Mouse (Mus musculus): ENCODE measurements at regions not wholly inside any gene's neighbourhood (a gene's known extent, or its start where the extent isn't known, plus 50 kb on each side); places are given as distances from the start of the nearest gene placed in this dataset.

GRCm38 (mm10) chr3:143662041-143662685, 542.9 kb downstream of the Lmo4 start:
- DNase-seq (ENCODE audit: low spot score) = no peak
- no peak overlapping the region for H3K27ac ChIP-seq
- 85% methylated on average over 5 of the region's 5 CpGs for WGBS
- H3K9me3 ChIP-seq (replicated peaks) = no peaks in the 10 kb centered on the region
- H3K4me3 ChIP-seq = no peak overlapping the region
- no peaks in the 10 kb centered on the region for H3K4me1 ChIP-seq
- H3K27me3 ChIP-seq (ENCODE audit: low read depth, poor library complexity, severe bottlenecking) = no peaks in the 10 kb centered on the region
- no peaks in the 10 kb centered on the region for H3K36me3 ChIP-seq

DNA sequence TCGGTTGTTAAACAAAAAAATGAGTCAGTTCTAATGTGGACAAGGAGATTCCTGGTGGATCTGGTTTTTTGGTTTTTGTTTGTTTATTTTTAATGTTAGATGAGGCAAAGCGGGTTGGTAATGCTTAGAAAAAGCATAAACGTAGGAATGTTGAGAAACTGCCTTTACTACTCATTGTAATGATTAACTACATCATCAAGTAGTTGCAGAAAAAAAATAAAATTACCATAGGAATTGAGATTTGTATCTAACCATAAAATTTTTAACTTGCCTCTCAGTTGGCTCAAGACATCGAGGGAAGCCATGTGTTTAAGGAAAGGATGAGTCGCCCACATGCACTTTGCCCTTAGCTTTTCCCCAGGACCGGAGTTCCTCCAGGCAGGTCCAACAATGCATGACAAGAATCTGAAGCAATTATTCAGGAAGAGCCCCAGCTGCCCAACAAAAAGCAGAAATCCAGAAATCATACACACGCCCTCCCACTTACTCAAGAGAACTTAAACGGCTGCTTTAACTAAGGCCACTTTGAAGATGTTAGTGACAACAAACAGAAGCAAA, 545.5 kb downstream of the Lmo4 start:
- no peaks in the 10 kb centered on the region for H3K9me3 ChIP-seq (replicated peaks)
- no peak overlapping the region for H3K4me3 ChIP-seq
- H3K27me3 ChIP-seq (ENCODE audit: low read depth, poor library complexity, severe bottlenecking) = no peaks in the 10 kb centered on the region
- no peaks in the 10 kb centered on the region for H3K4me1 ChIP-seq
- H3K36me3 ChIP-seq = no peaks in the 10 kb centered on the region
- 83% methylated on average over 8 of the region's 8 CpGs for WGBS
- H3K27ac ChIP-seq = no peak overlapping the region
- DNase-seq (ENCODE audit: low spot score) = no peak

DNA sequence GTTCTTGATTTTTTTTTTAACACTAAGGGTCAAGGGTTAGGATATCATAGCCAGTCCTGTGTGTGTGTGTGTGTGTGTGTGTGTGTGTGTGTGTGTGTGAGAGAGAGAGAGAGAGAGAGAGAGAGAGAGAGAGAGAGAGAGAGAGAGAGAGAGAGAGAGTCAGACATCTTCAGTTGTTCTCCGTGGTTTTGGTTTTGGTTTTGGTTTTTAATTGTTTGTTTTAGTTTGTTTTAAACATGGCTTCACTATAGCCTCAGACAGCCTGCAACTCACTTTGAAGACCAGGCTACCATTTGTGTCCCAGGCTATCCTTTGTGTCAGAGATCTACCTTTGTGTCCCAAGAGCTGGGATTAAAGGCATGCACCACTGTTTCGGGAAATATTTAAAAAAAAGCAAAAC, 557.8 kb downstream of the Lmo4 start:
- DNase-seq (ENCODE audit: low spot score) = no peak
- H3K27ac ChIP-seq = no peak overlapping the region
- no peaks in the 10 kb centered on the region for H3K27me3 ChIP-seq (ENCODE audit: low read depth, poor library complexity, severe bottlenecking)
- H3K36me3 ChIP-seq = no peaks in the 10 kb centered on the region
- WGBS = 90% methylated on average over 2 of the region's 2 CpGs
- no peak overlapping the region for H3K4me3 ChIP-seq
- no peaks in the 10 kb centered on the region for H3K4me1 ChIP-seq
- no peaks in the 10 kb centered on the region for H3K9me3 ChIP-seq (replicated peaks)

DNA sequence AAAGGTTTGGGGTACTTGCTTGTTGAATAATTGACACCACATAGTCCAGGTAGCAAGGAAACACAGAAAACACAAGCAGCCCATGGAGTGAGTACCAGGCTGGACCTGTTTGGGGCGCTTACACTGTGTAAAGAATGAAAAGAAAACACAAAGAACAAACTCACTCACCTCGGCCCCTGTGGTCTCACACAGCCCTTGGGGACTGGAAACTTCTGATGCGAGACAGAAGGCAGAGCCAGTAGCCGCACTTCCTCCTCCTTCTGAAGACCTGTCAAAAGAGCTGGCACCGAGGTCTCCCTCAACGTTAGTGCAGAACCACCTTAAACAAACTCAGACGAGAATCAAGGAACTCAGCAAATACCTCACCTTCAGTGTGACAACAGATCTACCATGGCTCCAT, 558.2 kb downstream of the Lmo4 start:
- no peaks in the 10 kb centered on the region for H3K27me3 ChIP-seq (ENCODE audit: low read depth, poor library complexity, severe bottlenecking)
- no peaks in the 10 kb centered on the region for H3K9me3 ChIP-seq (replicated peaks)
- no peaks in the 10 kb centered on the region for H3K36me3 ChIP-seq
- H3K4me1 ChIP-seq = no peaks in the 10 kb centered on the region
- H3K27ac ChIP-seq = no peak overlapping the region
- no peak overlapping the region for H3K4me3 ChIP-seq
- DNase-seq (ENCODE audit: low spot score) = no peak
- 72% methylated on average over 7 of the region's 7 CpGs for whole genome bisulfite sequencing

GRCm38 (mm10) chr3:143633036-143633435, 572.0 kb downstream of the Lmo4 start:
- Histone ChIP-seq H3K36me3 (no peaks in the 10 kb centered on the region), H3K4me3 (no peak overlapping the region), H3K4me1 (peaks cover 22% of the 10 kb centered on the region; the same call in 1 of the 2 replicates), H3K9me3 (replicated peaks) (no peaks in the 10 kb centered on the region), H3K27me3 (ENCODE audit: low read depth, poor library complexity, severe bottlenecking) (no peaks in the 10 kb centered on the region), H3K27ac (no peak overlapping the region)
- 91% methylated on average over 2 of the region's 2 CpGs for WGBS
- DNase-seq (ENCODE audit: low spot score) = no peak

- peaks cover 22% of the 10 kb centered on the region; the same call in 1 of the 2 replicates for H3K4me1 ChIP-seq
- peak overlapping the region; percentile 12; the same call in 1 of the 2 replicates for H3K27ac ChIP-seq
- no peak for DNase-seq (ENCODE audit: low spot score)
- no peaks in the 10 kb centered on the region for H3K27me3 ChIP-seq (ENCODE audit: low read depth, poor library complexity, severe bottlenecking)
- no peak overlapping the region for H3K4me3 ChIP-seq
- 64% methylated on average over 10 of the region's 10 CpGs for WGBS
- no peaks in the 10 kb centered on the region for H3K9me3 ChIP-seq (replicated peaks)
- no peaks in the 10 kb centered on the region for H3K36me3 ChIP-seq
Observed at GRCm38 (mm10) chr3:143631183-143631582, 573.8 kb downstream of the Lmo4 start.

- H3K36me3 ChIP-seq = no peaks in the 10 kb centered on the region
- no peaks in the 10 kb centered on the region for H3K9me3 ChIP-seq (replicated peaks)
- peaks cover 10% of the 10 kb centered on the region for H3K4me1 ChIP-seq
- no peak overlapping the region for H3K4me3 ChIP-seq
- 76% methylated on average over 3 of the region's 3 CpGs for WGBS
- no peak overlapping the region for H3K27ac ChIP-seq
- no peaks in the 10 kb centered on the region for H3K27me3 ChIP-seq (ENCODE audit: low read depth, poor library complexity, severe bottlenecking)
- no peak for DNase-seq (ENCODE audit: low spot score)
Observed at GRCm38 (mm10) chr3:143624906-143625305, 580.1 kb downstream of the Lmo4 start.

- Histone ChIP-seq H3K4me3 (no peak overlapping the region), H3K36me3 (no peaks in the 10 kb centered on the region), H3K9me3 (replicated peaks) (no peaks in the 10 kb centered on the region), H3K4me1 (peaks cover 8% of the 10 kb centered on the region), H3K27me3 (ENCODE audit: low read depth, poor library complexity, severe bottlenecking) (no peaks in the 10 kb centered on the region), H3K27ac (no peak overlapping the region)
- DNase-seq (ENCODE audit: low spot score) = no peak
- WGBS = 84% methylated on average over 3 of the region's 3 CpGs
Observed at GRCm38 (mm10) chr3:143622275-143622674, 582.7 kb downstream of the Lmo4 start.

DNA sequence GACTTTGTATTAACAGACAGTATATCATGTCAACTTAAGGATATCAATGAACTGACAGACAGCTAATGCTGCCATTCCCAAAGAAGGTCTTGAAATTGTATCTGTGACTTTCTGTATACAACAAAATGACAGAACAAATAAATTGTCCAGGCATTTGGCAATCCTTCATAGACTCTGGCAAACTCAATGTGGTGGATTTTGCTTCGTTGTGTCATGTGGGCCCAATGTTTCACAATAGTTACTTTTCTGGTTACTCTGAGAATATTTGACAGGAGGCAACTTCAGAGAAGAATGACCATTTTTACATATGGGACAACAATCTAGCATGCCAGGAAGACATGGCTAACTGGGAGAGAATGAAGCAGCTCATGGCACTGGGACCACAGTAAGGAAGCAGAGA, 585.9 kb downstream of the Lmo4 start:
- Histone ChIP-seq H3K27ac (no peak overlapping the region), H3K27me3 (ENCODE audit: low read depth, poor library complexity, severe bottlenecking) (no peaks in the 10 kb centered on the region), H3K9me3 (replicated peaks) (no peaks in the 10 kb centered on the region), H3K4me1 (peaks cover 8% of the 10 kb centered on the region), H3K4me3 (no peak overlapping the region), H3K36me3 (no peaks in the 10 kb centered on the region)
- DNase-seq (ENCODE audit: low spot score) = no peak
- WGBS = 96% methylated on average over 1 of the region's 1 CpGs

DNA sequence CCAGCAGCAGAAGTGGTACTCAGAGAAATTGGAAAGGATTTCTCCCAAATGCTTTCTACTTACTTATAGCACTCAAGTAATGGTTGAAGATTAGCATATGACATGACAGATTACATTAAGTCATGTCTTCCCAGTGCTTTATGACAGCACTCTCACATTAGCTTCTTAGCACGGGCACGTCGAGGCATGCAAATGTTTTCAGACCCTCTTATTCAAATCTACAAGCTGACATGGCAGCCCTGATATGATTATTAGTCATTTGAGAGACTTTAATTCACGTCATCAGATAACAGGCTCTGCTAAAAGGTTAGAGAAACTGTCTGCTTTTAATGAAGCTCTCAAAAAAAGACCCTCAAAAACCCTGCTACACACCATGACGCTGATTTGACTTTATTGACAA, 590.1 kb downstream of the Lmo4 start:
- no peak for DNase-seq (ENCODE audit: low spot score)
- Histone ChIP-seq H3K27me3 (ENCODE audit: low read depth, poor library complexity, severe bottlenecking) (no peaks in the 10 kb centered on the region), H3K4me1 (peaks cover 5% of the 10 kb centered on the region), H3K36me3 (no peaks in the 10 kb centered on the region), H3K9me3 (replicated peaks) (no peaks in the 10 kb centered on the region), H3K4me3 (no peak overlapping the region), H3K27ac (no peak overlapping the region)
- 86% methylated on average over 5 of the region's 5 CpGs for WGBS

DNA sequence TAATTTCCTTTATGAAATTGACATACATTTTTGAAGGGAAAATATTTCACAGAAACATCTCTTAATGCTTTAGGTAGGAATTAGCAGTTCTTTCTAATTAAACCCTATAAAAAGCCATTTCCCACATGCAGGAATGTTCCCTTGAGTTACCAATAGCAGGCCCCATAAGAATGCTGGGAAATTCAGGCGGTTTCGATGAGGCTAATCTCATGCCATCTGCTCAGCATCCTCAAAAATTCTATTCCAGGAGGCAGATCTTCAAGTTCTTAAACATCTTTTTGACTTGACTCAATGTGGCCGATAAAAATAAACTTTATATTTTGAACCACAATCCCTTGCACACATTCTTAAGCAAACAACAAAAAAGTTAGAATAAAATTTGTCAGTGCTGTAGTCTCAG, 591.0 kb downstream of the Lmo4 start:
- Histone ChIP-seq H3K36me3 (no peaks in the 10 kb centered on the region), H3K27ac (no peak overlapping the region), H3K9me3 (replicated peaks) (no peaks in the 10 kb centered on the region), H3K27me3 (ENCODE audit: low read depth, poor library complexity, severe bottlenecking) (no peaks in the 10 kb centered on the region), H3K4me3 (no peak overlapping the region), H3K4me1 (peaks cover 14% of the 10 kb centered on the region)
- DNase-seq (ENCODE audit: low spot score) = no peak
- 97% methylated on average over 3 of the region's 3 CpGs for WGBS

GRCm38 (mm10) chr3:143609673-143610072, 595.3 kb downstream of the Lmo4 start:
- no peaks in the 10 kb centered on the region for H3K27me3 ChIP-seq (ENCODE audit: low read depth, poor library complexity, severe bottlenecking)
- 26% methylated on average over 2 of the region's 2 CpGs for WGBS
- H3K4me3 ChIP-seq = no peak overlapping the region
- H3K27ac ChIP-seq = no peak overlapping the region
- DNase-seq (ENCODE audit: low spot score) = no peak
- H3K9me3 ChIP-seq (replicated peaks) = no peaks in the 10 kb centered on the region
- H3K4me1 ChIP-seq = peaks cover 14% of the 10 kb centered on the region
- H3K36me3 ChIP-seq = no peaks in the 10 kb centered on the region

DNA sequence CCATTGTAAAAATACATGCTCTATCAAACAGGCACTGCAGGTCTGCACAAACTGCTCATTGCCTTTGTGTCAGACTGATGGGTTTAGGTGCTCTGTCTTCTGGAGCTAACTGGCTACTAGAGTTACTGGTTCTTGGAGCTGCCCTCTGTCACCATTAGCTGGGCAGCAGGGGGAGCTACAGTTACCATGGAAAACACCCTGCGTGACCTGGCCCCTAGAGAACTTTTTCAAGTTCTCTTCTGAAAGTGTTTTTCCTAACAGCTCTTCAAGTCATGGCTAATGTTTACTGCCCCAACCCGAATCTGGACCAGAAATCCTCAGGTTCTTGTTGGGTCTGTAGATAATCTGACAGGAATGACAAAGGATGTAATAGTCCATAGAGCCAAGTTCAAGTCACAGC, 605.9 kb downstream of the Lmo4 start:
- Histone ChIP-seq H3K27ac (no peak overlapping the region), H3K27me3 (ENCODE audit: low read depth, poor library complexity, severe bottlenecking) (no peaks in the 10 kb centered on the region), H3K9me3 (replicated peaks) (no peaks in the 10 kb centered on the region), H3K4me3 (no peak overlapping the region), H3K4me1 (peaks cover 36% of the 10 kb centered on the region), H3K36me3 (no peaks in the 10 kb centered on the region)
- no peak for DNase-seq (ENCODE audit: low spot score)
- 58% methylated on average over 2 of the region's 2 CpGs for WGBS

Data from limb, embryonic 10.5 days (tissue).